Mouse (Mus musculus) A20 (cell line): ENCODE data around the gene Dock3.
A peak's percentile ranks its signal among the peaks of the same experiment; 100 is the strongest.
"Not testable (repeated sequence)": the region's sequence is repeated elsewhere in the genome, so short reads cannot be mapped to it uniquely, and the experiment has no call there.

ENCODE experiments used
- DNase-seq: peaks from one replicate; pipeline ENCODE4 v3.0.0-alpha.2; 2011; ENCODE audit warnings: low read depth, low spot score

Gene Dock3

GRCm38 (mm10) chr9:107259571-107259970, 27.9 kb upstream of the Dock3 start:
- no peak for DNase-seq

GRCm38 (mm10) chr9:107255596-107255995, 23.9 kb upstream of the Dock3 start:
- DNase-seq: no peak

GRCm38 (mm10) chr9:107254925-107255324, 23.2 kb upstream of the Dock3 start:
- no peak for DNase-seq

- no peak for DNase-seq
Measured at GRCm38 (mm10) chr9:107254476-107254875, 22.8 kb upstream of the Dock3 start.

- DNase-seq: no peak
Measured at GRCm38 (mm10) chr9:107252164-107252563, 20.5 kb upstream of the Dock3 start.

GRCm38 (mm10) chr9:107250416-107251337, 19.0 kb upstream of the Dock3 start:
- no peak for DNase-seq

- DNase-seq: no peak
Measured at GRCm38 (mm10) chr9:107249154-107249553, 17.4 kb upstream of the Dock3 start.

- peak; percentile 33 for DNase-seq
Measured at GRCm38 (mm10) chr9:107246170-107246569, 14.5 kb upstream of the Dock3 start.

GRCm38 (mm10) chr9:107245311-107245710, 13.6 kb upstream of the Dock3 start:
- DNase-seq: no peak

GRCm38 (mm10) chr9:107236151-107236550, 4.4 kb upstream of the Dock3 start:
- DNase-seq: no peak

GRCm38 (mm10) chr9:107235261-107235660, 3.6 kb upstream of the Dock3 start:
- no peak for DNase-seq

GRCm38 (mm10) chr9:107232140-107232539, 431 bp upstream of the Dock3 start:
- no peak for DNase-seq

- DNase-seq: no peak
Measured at GRCm38 (mm10) chr9:107230991-107231538, 644 bp downstream of the Dock3 start.

- DNase-seq: no peak
Measured at GRCm38 (mm10) chr9:107224597-107224996, 7.1 kb downstream of the Dock3 start.

- DNase-seq: not testable (repeated sequence)
Measured at GRCm38 (mm10) chr9:107174831-107175230, 56.9 kb downstream of the Dock3 start.

- no peak for DNase-seq
Measured at GRCm38 (mm10) chr9:107165792-107166191, 65.9 kb downstream of the Dock3 start.

- peak; percentile 13 for DNase-seq
Measured at GRCm38 (mm10) chr9:107164825-107165224, 66.9 kb downstream of the Dock3 start.

- DNase-seq: not testable (repeated sequence)
Measured at GRCm38 (mm10) chr9:107156388-107156787, 75.3 kb downstream of the Dock3 start.

GRCm38 (mm10) chr9:107112791-107113190, 118.9 kb downstream of the Dock3 start:
- no peak for DNase-seq

- DNase-seq: peak; percentile 0
Measured at GRCm38 (mm10) chr9:107112056-107112455, 119.7 kb downstream of the Dock3 start.

GRCm38 (mm10) chr9:107099487-107099886, 132.2 kb downstream of the Dock3 start:
- DNase-seq: no peak

- not testable (repeated sequence) for DNase-seq
Measured at GRCm38 (mm10) chr9:107089451-107089850, 142.3 kb downstream of the Dock3 start.

GRCm38 (mm10) chr9:107087531-107087930, 144.2 kb downstream of the Dock3 start:
- no peak for DNase-seq
